Mouse (Mus musculus) A20 (cell line): Measurements from ENCODE around the gene Akt3.

Experiments
- DNase-seq: peaks from one replicate; pipeline ENCODE4 v3.0.0-alpha.2; 2011; ENCODE audit warnings: low read depth, low spot score

Gene Akt3

GRCm38 (mm10) chr1:176986275-176986674, 271.7 kb downstream of the Akt3 start:
- DNase-seq, result peak; percentile 92

- DNase-seq, result no peak
Observed at GRCm38 (mm10) chr1:176985691-176986090, 272.3 kb downstream of the Akt3 start.

GRCm38 (mm10) chr1:176982671-176983070, 275.3 kb downstream of the Akt3 start:
- DNase-seq, result no peak

GRCm38 (mm10) chr1:176981511-176981910, 276.5 kb downstream of the Akt3 start:
- DNase-seq, result no peak

GRCm38 (mm10) chr1:176980801-176981400, 277.1 kb downstream of the Akt3 start:
- peak; percentile 70 for DNase-seq

- DNase-seq, result no peak
Observed at GRCm38 (mm10) chr1:176980140-176980539, 277.9 kb downstream of the Akt3 start.

DNA sequence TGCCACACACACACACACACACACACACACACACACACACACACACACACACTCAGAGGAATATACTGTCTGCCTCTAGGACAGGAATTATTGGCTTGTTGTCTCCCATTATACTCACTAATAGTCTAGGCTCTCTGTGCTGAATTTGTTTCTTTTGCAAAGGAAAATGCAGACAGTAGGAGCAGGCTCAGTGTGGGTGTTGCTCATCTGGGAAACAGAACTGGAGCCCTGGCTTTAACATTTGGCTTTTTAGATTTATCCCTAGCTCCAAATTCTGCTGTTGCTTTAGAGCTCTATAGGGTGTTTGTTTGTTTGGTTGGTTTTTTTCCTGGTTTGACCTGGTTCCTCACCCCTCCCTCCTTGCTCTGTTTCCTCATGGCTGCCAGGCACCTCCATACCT, 278.8 kb downstream of the Akt3 start:
- no peak for DNase-seq

DNA sequence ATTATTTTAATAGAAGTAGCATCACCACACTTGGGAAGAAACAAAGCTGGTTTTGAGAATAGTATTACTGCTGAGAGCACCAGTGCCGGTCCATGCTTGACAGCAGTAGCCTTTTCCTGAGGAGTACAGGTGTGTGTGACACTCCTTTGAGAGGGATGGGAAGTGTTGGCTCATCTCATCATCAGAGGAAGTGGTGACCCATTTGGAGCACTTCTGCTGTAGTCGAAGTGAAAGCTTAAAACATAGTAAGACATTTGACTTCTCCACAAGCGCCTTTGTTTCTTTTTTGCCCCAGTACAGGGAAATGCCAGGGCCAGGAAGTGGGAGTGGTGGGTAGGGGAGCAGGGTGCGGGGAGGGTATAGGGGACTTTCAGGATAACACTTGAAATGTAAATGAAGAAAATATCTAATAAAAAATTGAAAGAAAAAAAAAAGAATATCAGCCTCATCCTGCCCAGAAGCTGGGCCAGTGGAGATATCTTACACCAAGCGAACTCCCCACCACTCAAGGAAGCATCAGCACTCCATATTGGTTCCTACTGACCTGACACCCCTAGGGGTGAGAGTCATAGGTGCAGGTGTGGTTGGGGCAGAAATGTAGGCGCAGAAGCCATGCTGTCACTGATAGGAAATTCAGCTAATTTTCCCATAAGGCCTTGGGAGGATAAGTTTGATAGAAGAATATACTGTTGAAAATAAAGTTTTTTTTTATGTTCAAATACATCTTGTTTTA, 284.5 kb downstream of the Akt3 start:
- DNase-seq, result no peak

GRCm38 (mm10) chr1:176971479-176971797, 286.6 kb downstream of the Akt3 start:
- DNase-seq, result no peak

DNA sequence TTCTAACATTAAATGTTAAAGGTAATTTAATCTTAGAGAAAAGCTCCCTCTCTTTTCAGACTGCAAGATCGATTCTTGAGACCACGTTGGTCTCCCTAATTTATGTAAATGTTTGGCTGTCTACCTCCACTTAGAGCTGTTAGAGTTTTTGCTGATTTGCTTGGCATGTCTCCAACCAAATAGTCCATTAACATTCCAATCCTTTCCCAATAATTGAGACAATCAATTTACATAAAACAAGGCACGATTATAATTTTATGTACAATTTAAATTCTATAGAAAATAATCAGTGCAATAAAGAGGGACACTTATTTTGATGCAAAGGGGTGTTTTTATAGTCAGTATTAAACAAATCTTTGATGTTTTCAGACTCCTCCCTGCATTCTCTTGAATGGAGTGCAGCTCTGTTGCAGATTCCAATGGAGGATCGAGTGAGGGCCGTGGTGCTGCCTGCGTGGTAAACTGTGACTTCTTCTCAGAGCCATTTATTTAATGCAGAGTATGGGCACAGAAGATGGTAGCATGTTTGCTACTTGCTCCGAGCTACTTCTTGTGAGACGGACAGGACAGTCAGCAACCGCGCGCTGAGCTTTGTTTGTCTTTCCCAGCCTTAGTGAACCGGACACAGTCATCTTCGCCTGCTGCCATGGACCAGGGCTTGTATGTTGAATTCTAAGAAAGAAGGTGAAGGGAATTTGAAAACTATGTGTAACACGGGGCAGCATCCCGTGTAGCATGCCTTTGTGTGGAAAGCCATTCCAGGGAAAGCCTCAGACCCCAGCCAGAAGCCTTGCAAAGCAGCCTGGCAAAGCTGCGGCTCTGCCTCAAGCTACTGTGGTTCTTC, 287.1 kb downstream of the Akt3 start:
- no peak for DNase-seq
